Mouse (Mus musculus) gastrocnemius, adult 2 months (tissue): ENCODE data around the gene Cyth1. TPM values are rescaled to one million over a fixed set of nuclear protein-coding genes. Genes with fewer than 3 reads are reported as not detected.

ENCODE experiments used
- DNase-seq: peaks from one replicate; pipeline ENCODE4 v3.0.0; 2022
- H3K27ac ChIP-seq: fragments of 200-600 bp; 2 replicates; pipeline ENCODE4 v1.8.1; 2022; ENCODE audit warnings: mild to moderate bottlenecking
- H3K4me3 ChIP-seq: fragments of 200-600 bp; 2 replicates; pipeline ENCODE4 v1.8.1; 2022; ENCODE audit warnings: mild to moderate bottlenecking, moderate library complexity
- CTCF ChIP-seq: fragments of 200-600 bp; IDR thresholded peaks from 2 replicates; pipeline ENCODE4 v1.8.1; 2022; ENCODE audit warnings: antibody characterized with exemption, mild to moderate bottlenecking, moderate library complexity
- intact Hi-C: fragments of 180-260 bp; cut with DNase I; formaldehyde crosslinking; loops from one replicate; pipeline ENCODE4 v1.15.1; 2025
- total RNA-seq, 2 experiments: library from RNA; stranded (reverse); gene quantifications; 2 replicates each; pipeline ENCODE4 v1.2.3; 2021

Cyth1 gene
- total RNA-seq, 2 experiments from 2014 or later, result 28.6 to 49.6 TPM

- peak; percentile 83 for DNase-seq
- TF ChIP-seq CTCF, result no peak
- H3K4me3 ChIP-seq, result peak overlapping the region; percentile 79
- peak overlapping the region; percentile 99 for H3K27ac ChIP-seq
- intact Hi-C loops, result no loop called here
Measured at GRCm38 (mm10) chr11:118247359-118248095, 865 bp downstream of the Cyth1 start.

DNA sequence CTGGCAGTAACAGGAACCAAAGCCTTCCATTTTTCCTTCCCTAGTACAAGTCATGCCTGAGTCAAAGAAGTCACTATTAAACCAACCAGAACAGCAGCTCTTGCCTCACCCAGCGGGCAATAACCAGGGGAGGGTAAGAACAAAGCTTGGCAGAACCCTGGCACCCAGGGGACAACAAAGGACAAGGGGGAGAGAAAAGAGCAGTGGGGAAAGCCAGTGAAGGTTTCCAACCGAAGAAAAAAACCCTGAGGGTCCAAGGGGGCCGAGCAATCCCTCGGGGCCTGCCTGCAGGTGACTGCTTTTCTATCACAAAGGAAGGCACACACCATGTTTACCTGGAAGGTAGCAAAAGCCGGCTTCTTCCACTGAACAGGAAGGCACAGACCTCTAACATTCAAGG lies 1.7 kb downstream of the Cyth1 start:
- intact Hi-C loops, result no loop called here
- H3K27ac ChIP-seq, result peak overlapping the region; percentile 99
- H3K4me3 ChIP-seq, result peak overlapping the region; percentile 79
- TF ChIP-seq CTCF, result no peak
- DNase-seq, result no peak

- no peak overlapping the region for H3K27ac ChIP-seq
- no peak for TF ChIP-seq CTCF
- H3K4me3 ChIP-seq, result no peak overlapping the region
- no peak for DNase-seq
- intact Hi-C loops, result no loop called here
Measured at GRCm38 (mm10) chr11:118245130-118245529, 3.3 kb downstream of the Cyth1 start.

- H3K4me3 ChIP-seq, result no peak overlapping the region
- intact Hi-C loops, result no loop called here
- DNase-seq, result no peak
- no peak for TF ChIP-seq CTCF
- 0 out of 2 replicates have a peak overlapping the region, but pooled peaks have one; percentile 36 for H3K27ac ChIP-seq
Measured at GRCm38 (mm10) chr11:118243627-118244261, 4.6 kb downstream of the Cyth1 start.

GRCm38 (mm10) chr11:118242506-118242905 lies 5.9 kb downstream of the Cyth1 start:
- H3K4me3 ChIP-seq, result peak overlapping the region; percentile 9; the same call in 1 of the 2 replicates
- DNase-seq, result no peak
- peak overlapping the region; percentile 46 for H3K27ac ChIP-seq
- TF ChIP-seq CTCF, result no peak
- intact Hi-C loops, result no loop called here

- intact Hi-C loops, result no loop called here
- peak overlapping the region; percentile 87 for H3K27ac ChIP-seq
- no peak for TF ChIP-seq CTCF
- H3K4me3 ChIP-seq, result no peak overlapping the region
- no peak for DNase-seq
Measured at GRCm38 (mm10) chr11:118240388-118240787, 8.0 kb downstream of the Cyth1 start.

- H3K27ac ChIP-seq, result peak overlapping the region; percentile 87
- intact Hi-C loops, result no loop called here
- no peak for DNase-seq
- TF ChIP-seq CTCF, result no peak
- peak overlapping the region; percentile 26 for H3K4me3 ChIP-seq
Measured at GRCm38 (mm10) chr11:118239281-118240198, 8.9 kb downstream of the Cyth1 start.

DNA sequence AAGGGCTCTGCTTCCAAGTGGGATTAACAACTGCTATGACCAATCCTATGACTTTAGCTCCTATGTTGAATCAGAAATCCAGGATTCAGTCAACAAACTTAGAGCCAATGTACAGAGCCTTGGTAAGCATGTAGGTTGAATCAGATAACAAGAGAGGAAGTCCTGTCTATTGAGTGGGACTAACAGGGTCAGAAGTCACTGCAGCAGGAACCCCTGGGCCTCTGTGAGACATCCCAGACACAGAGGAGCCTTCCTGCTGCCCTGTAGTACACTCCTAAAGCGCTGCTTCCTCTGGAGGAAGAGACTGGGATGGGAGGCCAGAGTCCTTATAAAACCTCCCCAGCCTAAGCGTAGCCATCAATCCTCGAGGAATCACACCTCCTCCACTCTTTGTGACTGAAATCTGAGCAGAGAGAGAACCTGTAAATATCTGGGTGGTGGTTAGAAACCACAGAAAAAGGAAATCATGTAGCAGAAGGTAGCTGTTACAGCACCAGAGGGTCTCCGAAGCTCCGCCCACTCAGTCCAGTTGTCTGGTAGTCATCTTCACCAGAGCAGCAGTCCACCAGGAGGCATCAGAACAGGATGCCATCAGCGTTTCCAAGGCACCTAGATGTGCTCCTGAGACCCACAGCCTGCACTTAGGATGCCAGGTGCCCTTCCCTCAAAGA lies 11.7 kb downstream of the Cyth1 start:
- H3K4me3 ChIP-seq, result no peak overlapping the region
- intact Hi-C loops, result no loop called here
- peak overlapping the region; percentile 87 for H3K27ac ChIP-seq
- no peak; the same call in 1 of the 2 replicates for TF ChIP-seq CTCF
- DNase-seq, result no peak

DNA sequence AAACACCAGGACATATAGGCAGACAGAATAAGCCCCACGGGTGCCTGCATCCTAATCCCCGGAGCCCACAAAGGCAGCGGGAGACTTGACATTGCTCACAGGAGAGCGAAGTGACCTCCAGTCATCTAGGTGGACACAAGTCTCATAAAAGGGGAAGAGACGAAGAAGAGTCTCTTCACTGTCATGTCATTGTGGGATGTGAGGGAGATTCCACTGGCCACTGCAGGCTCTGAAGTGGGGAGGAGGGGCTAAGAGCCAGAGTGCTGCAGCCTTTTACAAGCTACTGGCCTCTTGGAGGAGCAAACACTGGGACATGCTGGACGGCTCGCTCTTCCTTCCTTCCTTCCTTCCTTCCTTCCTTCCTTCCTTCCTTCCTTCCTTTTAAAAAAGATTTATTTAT lies 13.5 kb downstream of the Cyth1 start:
- peak overlapping the region; percentile 38 for H3K4me3 ChIP-seq
- no peak for DNase-seq
- TF ChIP-seq CTCF, result no peak
- peak overlapping the region; percentile 87 for H3K27ac ChIP-seq
- intact Hi-C loops, result no loop called here

GRCm38 (mm10) chr11:118234500-118234899 lies 13.9 kb downstream of the Cyth1 start:
- peak overlapping the region; percentile 38 for H3K4me3 ChIP-seq
- intact Hi-C loops, result no loop called here
- TF ChIP-seq CTCF, result no peak
- DNase-seq, result no peak
- peak overlapping the region; percentile 87 for H3K27ac ChIP-seq

GRCm38 (mm10) chr11:118233924-118234323 lies 14.5 kb downstream of the Cyth1 start:
- DNase-seq, result no peak
- no peak overlapping the region for H3K4me3 ChIP-seq
- peak overlapping the region; percentile 87 for H3K27ac ChIP-seq
- no peak for TF ChIP-seq CTCF
- intact Hi-C loops, result no loop called here

- intact Hi-C loops, result no loop called here
- peak overlapping the region; percentile 47 for H3K4me3 ChIP-seq
- DNase-seq, result peak; percentile 60
- peak overlapping the region; percentile 87 for H3K27ac ChIP-seq
- TF ChIP-seq CTCF, result peak; percentile 63
Measured at GRCm38 (mm10) chr11:118232314-118232831, 16.0 kb downstream of the Cyth1 start.
